Mouse (Mus musculus): ENCODE data around the gene Celsr2.

Gene Celsr2

GRCm38 (mm10) chr3:108413634-108414360 is 1.6 kb downstream of the Celsr2 start:
- DNase-seq (ENCODE audit: low spot score in 2 of 2): no peak

DNA sequence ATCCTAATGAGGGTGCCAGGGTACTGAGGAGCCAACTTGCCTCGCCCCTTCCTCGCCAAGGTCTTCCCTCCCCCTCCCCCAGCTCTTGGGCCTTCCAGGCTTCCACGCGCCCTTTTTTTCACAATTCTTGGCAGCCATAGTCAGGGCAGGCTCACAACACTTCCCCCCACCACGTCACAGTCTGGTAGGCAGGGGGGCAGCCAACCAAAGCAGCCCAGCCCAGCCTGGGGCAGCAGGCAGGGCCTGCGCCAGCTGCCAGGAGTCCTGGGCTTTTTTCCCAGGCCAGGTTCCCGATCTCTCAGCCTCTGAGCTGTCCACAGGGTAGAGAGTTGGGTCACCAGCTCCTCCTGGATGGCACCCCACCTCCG is 3.6 kb downstream of the Celsr2 start:
- no peak for DNase-seq (ENCODE audit: low spot score in 2 of 2)

DNA sequence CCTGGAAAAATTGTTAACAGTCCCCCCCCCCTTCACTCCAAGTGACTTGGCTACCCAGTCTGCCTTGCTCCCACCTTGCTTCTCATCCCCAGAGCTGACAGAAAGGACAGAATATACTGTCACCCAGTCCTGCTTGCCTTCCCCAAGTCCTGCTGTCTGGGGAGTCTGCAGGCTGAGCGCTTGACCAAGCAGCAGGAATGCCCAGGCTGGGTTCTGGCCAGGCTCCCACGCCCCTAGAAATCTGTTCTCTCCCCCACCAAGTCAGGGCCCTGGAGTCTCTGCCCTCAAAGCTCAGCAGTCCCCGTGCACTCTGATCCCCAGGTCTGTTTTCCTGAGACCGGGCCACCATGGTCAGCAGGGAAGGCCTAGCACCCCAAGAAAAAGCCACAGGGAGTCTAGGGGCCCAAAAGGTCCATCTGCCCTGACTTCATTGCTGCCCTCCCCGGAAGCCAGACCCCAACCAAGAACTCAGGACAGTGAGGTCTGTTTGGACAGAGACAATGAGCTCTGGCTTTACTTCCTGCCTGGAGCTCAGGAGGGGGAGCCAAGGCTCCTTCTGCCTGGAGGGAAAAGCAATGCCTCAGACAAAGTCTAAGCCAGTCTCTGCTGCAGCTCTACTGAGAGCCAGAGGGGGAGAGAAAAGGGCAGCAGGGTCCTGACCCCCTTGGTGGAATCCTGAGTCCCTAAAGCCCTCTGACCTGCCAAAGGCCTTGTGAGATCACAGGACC is 4.2 kb downstream of the Celsr2 start:
- no peak for DNase-seq (ENCODE audit: low spot score in 2 of 2)

- no peak for DNase-seq (ENCODE audit: low spot score in 2 of 2)
These were observed 5.0 kb downstream of the Celsr2 start for GRCm38 (mm10) chr3:108410359-108410714.

DNA sequence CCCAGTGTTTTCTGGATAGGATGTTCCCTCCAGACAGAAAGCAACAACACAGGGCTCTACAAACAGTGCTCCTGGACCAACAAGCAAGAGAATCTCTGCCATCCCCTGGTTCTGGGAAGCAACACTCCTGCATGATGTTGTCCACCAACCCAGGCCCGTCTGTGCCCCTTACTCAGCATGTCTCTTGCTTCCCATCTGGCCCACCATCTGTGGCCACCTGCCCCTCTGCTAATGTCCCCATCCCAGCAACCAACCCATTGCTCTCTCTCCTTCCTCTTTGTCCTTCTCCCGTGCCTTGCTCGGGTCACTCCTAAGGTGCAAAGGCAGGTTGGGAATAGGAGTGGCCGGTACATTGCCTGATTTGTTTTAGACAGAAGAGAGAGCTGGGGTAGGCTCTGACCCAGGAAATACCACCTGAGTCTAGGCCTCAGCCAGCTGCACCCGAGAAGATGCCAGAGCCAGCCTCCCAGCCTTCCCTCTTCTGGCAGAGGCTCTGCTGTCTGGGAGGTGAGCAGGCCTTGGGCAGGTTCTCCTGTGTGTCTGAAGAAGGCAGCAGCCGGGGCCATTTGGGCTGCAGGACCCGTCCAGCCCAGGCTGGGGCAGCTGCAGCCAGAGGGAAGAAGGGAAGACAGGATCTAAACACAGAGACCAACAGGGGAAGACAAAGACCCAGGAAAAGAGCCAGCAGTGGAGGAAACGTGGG is 5.5 kb downstream of the Celsr2 start:
- no peak for DNase-seq (ENCODE audit: low spot score in 2 of 2)

GRCm38 (mm10) chr3:108408517-108409008 is 6.8 kb downstream of the Celsr2 start:
- no peak for DNase-seq (ENCODE audit: low spot score in 2 of 2)

- DNase-seq (ENCODE audit: low spot score in 2 of 2): no peak
These were observed 9.0 kb downstream of the Celsr2 start for GRCm38 (mm10) chr3:108406306-108406885.

DNA sequence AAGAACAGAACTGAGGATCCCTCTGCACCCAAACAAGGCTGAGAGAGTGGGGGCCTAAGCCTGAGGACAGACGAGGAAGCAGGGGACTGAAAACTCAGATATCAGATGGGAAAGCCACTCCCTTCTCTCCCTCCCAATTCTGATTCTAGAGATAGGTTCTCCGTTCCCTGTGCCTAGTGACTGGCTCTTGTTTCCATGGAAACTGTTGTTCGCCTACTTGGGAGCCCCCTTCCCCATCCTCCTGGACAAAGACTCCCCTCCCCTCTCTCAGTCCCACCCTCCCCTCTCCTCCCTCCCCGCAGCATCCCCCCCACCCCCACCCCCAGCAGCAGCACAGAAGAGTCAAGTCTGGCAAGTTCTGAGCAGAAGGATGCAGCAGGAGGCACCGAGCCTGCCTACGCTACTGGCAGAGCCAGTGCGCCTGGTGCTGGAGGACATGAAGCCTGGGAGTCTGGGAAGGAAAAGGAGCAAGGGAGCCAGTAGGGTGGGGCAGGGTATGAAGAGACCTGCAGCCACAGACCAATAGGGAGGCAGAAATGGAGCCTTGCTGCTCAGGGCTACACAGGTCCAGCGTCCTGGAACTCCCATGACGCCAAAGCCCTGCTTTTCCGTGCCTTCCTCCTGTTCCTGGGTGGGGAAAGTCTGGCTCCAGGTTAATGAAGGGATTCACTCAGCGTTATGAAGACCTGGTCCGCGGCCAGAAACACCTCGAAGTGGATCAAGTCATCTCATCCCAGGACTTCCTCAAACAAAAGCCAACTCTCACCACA is 9.6 kb downstream of the Celsr2 start:
- no peak for DNase-seq (ENCODE audit: low spot score in 2 of 2)

GRCm38 (mm10) chr3:108402528-108402920 is 12.8 kb downstream of the Celsr2 start:
- no peak for DNase-seq (ENCODE audit: low spot score in 2 of 2)

DNA sequence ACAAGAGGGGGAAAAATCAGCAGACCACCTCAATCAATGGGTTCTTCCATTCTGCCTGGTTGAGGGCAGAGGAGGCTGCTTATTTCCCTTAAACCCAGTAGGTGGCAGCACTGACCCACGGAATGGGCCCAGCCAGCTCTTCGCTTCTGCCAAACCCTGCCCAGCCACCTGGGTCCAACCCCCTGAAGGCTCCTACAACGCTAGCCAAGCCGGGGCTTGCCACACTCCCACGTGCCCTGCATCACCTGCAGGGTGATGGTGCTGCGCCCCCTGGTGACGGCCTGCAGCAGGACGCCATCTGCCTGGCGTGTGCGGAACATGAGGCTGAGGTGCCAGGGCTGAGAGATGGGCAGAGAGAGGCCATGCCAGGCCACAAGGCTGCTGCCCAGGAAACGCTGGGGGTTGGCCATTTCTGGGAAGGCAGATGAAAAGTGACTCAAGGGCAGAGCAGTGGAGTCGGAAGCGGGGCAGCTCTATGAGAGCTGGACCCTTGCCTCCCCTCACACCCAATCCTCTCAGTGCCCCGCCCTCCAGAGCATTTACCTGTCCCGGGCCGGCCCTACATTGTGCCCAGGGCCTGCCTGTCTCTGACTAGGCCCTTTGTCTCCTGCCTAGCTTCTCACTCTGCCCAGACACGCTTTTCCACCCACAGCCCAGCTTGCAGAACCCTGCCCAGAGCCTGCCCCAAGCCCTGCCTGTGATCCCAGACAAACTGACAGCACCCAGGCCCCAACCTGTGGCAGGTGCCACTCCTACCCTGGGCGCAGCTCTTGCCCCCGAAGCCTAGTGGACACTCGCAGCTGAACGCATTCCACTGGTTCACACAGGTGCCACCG is 13.4 kb downstream of the Celsr2 start:
- DNase-seq (ENCODE audit: low spot score in 2 of 2): peak; percentile 62 to 66

DNA sequence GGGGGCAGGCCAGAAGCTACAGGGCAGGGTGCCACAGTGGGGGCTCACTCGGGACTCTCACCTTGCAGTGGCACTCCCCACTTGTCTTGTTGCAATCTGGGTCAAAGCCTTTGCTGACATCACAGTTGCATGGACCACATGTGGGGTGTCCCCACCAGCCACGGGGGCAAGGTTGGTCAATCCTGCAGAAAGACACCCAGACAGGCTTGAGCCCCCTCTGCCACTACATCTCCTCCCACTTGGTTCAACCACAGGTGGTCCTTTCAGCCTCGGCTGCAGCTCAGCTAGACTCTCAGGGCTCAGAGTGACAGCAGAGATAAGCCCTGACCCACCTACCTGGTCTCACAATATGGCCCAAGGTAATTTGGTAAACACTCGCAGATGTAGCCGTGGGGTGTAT is 14.9 kb downstream of the Celsr2 start:
- no peak for DNase-seq (ENCODE audit: low spot score in 2 of 2)

- no peak for DNase-seq (ENCODE audit: low spot score in 2 of 2)
These were observed 17.1 kb downstream of the Celsr2 start for GRCm38 (mm10) chr3:108398281-108398680.

DNA sequence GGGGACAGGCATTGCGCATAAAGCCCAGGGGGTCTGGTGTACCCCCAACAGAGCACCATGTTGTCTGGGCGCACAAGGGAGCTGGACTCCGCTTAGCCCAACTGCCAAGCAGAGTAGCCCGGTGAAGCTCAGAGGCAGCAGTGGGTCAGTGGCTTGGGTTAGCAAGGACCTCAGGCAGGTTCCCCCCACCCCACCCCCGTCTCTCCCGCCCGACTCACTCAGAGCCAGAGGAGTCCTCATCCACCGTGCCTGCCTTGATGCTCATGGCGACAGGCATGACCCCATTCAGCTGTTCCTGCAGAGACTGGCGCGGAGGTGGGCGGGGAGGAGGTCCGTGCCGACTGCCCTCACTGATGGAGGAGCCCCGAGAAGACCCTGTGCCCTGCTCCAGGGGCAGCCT is 22.6 kb downstream of the Celsr2 start:
- DNase-seq (ENCODE audit: low spot score in 2 of 2): no peak

GRCm38 (mm10) chr3:108392299-108392698 is 23.1 kb downstream of the Celsr2 start:
- no peak for DNase-seq (ENCODE audit: low spot score in 2 of 2)

DNA sequence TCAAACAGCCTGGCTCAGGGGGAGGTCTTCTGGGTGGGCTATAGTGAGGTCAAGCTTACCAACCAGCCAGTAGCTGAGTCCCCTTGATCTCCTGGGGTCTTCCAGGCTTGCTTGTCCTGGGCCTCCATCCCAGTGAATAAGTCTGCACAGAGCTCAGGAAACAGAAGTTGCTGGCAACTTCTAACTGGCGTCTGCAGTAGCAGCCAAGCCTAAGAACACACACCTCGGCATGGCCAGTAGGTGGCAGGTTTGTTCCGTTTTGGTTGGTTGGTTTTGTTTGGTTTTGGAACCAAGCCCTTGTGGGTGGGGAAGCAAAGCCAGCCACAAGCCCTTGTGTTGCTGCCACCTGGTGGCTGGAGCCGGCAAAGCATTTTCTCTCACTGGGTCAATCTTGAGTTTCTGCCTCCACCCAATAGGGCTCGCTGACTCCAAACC is 26.2 kb downstream of the Celsr2 start:
- DNase-seq (ENCODE audit: low spot score in 2 of 2): peak; percentile 97 to 99

DNA sequence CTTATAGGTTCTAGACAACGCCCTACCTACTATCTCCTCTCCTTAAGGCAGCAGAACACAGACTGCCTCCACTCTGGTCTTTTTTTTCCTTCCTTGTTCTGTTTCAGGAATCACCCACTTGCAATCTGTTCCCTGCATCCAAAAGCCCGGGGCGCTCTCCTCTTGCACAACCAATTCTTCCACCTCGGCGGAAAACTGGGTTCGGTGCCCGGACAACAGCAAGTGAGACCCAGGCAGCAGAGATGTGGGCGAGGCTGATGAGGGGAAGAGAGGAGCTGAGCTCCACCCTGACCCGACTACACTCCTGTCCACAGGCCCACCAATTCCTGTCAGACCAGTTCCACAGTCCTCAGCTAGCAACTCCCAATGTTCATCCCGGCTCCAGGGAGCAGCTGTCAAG is 29.2 kb downstream of the Celsr2 start:
- peak in 1 of 2 experiments; percentile 56 for DNase-seq (ENCODE audit: low spot score in 2 of 2)

GRCm38 (mm10) chr3:108384425-108384824 is 30.9 kb downstream of the Celsr2 start:
- DNase-seq (ENCODE audit: low spot score in 2 of 2): no peak

DNA sequence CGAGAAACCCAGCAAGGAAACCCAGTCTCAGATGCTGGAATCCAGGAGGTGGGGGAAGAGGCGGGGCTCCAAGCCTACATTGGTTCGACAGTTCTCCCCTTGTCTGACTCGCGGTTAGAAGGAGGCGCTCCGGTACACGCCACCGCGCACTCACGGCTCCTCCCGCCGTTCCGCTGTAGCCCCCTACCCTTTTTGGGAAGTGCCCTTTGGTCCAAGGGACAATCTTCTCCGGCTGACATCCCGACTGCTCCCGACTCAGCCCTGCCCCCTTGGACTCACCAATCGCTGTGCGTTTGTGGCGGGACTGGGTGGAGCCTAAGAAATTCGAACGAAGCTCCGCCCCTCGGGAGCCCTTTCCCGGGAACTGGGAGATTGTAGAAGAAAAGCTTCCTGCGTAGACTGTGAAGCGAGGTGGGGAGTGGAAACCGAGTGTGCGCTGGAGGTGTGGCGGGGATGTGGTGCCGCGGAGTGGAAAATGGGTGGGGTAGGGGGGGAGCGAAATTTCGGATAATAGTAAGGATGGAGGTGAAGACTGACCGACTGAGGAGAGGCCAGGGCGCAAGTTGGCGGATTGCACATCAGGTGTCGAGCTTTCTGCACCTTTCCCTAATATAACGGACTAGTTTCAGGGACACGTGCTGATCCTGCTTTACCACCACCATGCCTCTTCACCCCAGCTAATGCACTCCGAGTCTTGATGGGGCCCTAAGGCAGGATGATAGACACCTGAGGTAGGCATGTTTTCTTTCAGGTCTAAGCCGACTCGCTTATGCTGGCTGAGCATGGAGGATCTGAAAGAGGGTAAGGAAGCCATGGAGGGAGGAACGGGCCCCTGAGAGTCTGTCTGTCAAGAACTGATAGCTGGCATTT is 31.6 kb downstream of the Celsr2 start, which contains the start of gene Psrc1:
Psrc1 (plus strand) TSS at position 355 of the 870 bp plus-strand sequence.
- DNase-seq (ENCODE audit: low spot score in 2 of 2): peak; percentile 71 to 78
